Mouse (Mus musculus) ZHBTc4 (cell line): ENCODE measurements at regions not wholly inside any gene's neighbourhood (a gene's known extent, or its start where the extent isn't known, plus 50 kb on each side); places are given as distances from the start of the nearest gene placed in this dataset.
"Not testable (repeated sequence)": the region's sequence is repeated elsewhere in the genome, so short reads cannot be mapped to it uniquely, and the experiment has no call there.

ENCODE experiments used
- DNase-seq: peaks from one replicate; pipeline ENCODE4 v3.0.0-alpha.2; 2011; ENCODE audit warnings: low read depth, low spot score

DNA sequence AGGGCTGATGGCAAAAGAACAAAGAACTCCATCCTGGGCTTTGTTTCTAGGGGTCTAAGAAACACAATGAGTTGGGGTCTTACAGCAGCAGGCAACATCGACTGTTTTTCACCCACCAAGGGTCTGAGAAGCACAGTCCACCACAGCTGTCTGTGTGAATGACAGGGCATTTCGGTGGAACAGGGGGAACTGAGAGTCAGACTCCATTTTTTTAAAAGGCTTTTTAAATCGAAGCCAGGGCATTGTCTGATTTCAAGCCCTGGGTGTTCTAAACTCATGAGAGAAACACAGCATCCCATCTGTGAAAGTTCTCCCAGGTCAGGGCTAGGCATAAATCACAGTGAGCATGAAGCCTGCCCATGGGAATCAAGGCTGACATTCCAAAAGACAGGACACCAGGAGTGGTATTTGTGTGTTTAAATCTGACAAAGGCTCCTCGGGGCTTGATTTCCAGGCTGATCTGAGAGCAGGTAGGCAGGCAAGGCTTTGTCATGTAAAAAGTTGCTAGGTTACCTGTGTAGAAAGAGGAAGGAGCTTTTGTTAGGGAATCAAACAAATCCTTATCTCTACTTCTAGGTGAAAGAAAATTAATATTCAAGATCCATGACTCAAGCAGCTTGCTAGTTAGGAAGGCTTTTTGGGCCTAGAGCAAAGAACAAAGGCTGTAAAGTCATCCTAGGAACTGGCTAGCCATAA lies 184.8 kb upstream of the Gm10324 start:
- DNase-seq, result peak; percentile 65

DNA sequence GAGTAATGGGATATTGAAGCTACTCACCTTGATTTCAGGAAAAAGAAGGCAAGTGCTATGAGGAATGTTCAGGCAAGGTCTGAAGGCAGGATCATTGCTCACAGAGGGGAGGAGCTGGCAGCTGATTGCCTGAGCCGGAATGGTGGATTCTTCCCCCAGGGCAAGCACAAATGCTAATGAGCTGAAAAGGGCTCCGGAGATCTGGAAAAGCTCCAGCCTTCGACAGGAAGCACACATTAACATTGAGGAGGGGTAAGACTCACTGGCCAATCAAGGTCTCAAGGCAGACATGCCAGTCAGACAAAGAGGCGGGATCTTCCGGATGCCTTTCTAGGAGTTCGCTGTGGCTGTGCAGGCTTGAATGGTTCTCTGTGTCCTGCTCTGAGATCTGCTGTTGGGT lies 169.1 kb upstream of the Gm10324 start:
- peak; percentile 78 for DNase-seq

DNA sequence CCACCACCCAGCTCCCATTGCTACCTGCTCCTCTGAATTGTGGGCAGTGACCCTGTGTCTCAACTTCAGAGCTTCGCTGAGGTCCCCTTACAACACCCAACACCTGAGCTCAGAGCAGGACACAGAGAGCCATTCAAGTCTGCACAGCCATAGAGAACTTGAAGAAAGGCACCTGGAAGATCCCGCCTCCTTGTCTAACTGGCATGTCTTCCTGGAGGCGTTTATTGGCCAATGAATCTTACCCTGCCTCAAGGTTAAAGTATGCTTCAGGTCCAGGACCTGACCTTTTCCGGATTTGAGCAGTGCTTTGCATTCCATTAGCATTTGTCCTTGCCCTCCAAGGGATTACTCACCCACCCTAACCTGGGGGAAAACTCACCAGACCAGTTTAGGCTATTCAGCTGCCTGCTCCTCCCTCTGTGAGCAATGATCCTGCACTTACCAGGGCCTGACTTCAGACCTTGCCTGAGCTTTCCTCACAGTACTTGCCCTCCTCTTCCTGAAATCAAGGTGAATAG lies 128.4 kb upstream of the Gm10324 start:
- DNase-seq, result peak; percentile 97

DNA sequence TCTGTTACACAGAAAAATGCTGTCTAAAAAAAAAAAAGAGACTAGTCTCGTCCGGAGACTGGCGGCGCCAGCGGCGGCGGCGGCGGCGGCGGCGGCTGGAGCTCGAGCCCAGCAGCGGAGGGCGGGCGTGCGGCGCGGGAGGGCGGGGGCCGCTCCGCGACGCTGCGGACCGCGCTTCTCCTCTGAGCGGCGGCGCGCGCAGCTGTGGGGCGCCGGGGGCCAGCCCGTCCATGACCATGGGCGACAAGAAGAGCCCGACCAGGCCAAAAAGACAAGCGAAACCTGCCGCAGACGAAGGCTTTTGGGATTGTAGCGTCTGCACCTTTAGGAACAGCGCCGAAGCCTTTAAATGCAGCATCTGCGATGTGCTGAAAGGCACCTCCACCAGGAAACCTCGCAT lies 111.8 kb upstream of the Gm10324 start:
- not testable (repeated sequence) for DNase-seq

DNA sequence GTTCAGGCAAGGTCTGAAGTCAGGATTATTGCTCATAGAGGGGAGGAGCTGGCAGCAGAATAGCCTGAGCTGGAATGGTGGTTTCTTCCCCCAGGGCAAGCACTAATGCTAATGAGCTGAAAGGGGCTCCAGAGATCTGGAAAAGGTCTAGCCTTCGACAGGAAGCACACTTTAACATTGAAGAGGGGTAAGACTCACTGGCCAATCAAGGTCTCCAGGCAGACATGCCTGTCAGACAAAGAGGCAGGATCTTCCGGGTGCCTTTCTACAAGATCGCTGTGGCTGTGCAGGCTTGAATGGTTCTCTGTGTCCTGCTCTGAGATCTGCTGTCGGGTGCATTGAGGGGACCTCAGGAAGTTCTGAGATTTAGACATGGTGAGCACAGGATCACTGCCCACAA lies 87.4 kb upstream of the Gm10324 start:
- peak; percentile 70 for DNase-seq

DNA sequence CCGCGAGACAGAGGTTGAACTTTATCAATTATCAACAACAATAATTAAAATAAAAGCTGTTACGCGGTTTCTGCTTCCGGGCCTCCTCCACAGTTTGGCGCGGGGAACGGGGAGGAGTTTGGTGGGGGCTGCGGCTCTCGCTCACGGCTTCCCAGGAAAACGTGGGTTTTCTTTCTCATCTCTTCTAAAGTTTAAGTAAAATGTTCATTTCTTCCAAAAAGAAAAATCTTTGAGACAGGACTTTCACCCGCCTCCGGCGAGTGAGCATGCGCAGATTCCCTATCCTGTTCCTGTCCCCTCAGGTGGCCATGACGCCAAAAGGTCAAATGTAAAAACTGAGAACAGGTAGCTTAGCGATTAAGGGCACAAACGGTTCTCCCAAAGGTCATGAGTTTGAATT lies 56.7 kb upstream of the Gm10324 start:
- peak; percentile 39 for DNase-seq

DNA sequence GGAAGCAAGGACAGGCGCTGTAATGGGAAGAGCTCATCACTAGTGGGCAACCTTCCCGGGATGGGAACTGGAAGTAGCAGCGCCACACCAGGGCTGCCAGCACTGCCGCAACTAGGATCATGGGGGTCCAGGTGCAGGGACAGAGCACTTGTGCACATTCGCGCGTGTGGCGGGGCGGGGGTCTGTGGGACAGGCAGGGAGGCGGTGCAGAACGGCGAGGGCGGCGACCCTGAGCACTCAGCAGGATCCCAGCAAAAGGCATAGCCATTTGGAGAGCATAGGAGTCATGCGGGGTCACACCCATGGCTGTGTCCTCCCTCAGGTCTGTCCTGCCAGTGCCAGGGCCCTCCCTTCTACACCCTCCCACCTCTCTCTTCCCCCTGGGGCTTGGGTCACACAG lies 56.0 kb upstream of the Gm10324 start:
- DNase-seq, result not testable (repeated sequence)
